Mouse (Mus musculus): ENCODE results near the gene Itih5. TPM values are rescaled to one million over a fixed set of nuclear protein-coding genes. Genes with fewer than 3 reads are reported as not detected.

Gene Itih5
- 1.7 to 2.8 TPM (median 2.3 TPM) in 4 replicates for total RNA-seq (2023; ENCODE audit: inconsistent age)

DNA sequence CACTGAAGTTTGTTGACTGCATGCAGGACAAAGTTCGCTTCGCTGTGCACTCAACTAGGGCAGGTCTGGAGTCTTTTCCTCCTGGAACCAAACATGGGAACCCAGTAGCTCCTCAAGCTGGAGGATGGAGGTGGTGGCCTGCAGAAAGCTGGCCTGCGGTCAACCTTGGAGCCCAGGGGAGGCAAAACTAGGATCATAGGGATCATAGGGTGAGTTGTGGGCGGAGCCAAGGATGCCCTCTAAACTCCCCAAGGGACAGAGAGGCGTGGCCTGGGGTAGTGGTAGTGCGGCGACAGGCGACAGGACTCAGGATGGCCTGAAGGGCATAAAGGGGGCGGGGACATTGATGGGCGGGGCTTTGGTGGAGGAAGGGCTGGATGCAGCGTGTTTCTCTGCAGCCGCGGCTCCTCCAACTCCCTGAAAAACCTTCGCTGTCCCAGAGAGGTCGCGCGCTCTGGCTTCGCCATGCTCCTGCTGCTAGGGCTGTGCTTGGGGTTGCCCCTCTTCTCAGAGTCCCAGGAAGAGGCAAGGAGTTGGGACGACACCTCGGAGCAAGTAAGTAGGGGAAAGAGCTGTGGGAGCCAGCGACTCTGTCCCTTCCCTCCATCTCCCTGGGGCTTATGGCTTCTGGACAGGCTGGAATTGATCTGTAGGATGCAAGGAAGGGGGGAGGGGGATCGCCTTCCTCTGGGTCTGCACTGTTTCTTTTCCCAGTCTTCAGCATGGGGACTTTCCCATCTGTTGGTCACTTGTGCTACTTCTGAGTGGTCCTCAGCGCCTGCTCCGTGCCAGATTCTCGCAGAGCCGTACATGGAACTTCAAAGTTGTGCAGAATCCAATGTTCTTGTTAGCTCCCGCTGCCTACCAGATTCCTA is at the start of gene Itih5:
Itih5 (plus strand) TSS at position 371 of the 875 bp plus-strand sequence.

DNA sequence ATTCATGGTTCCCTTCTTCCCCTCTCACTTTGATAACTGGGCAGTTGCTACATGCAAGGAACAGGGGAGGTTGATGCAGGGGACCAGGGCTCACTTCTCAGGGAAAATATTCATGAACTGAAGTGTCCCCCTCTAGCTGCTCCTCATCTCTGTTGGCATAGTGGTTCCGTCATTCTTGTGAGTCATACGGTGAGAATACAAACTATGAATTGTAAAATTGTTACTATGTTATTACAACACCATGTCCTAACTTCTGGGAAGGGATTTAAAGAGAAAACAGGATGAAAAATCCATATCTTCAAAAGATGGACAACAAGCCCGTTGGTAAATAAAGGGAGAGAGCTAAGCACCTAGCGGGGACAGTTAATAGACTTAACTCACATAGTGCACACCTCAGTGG is 22.1 kb upstream of the Itih5 start, which contains the start of gene Itih2:
Itih2 (minus strand) TSS at position 101 of the 400 bp plus-strand sequence.

Other genes with a start within 250 kb of the Itih5 start
- gene Taf3, start 105.0 kb upstream of the Itih5 start, total RNA-seq (2023; ENCODE audit: inconsistent age): 20.9 to 22.3 TPM (median 21.5 TPM) in 4 replicates
- 112 to 130 TPM (median 123 TPM) in 4 replicates for gene Atp5c1, start 73.1 kb upstream of the Itih5 start, total RNA-seq (2023; ENCODE audit: inconsistent age)
- 18.5 to 23.0 TPM (median 20.0 TPM) in 4 replicates for gene Kin, start 73.0 kb upstream of the Itih5 start, total RNA-seq (2023; ENCODE audit: inconsistent age)
- not detected in 4 replicates for gene Itih2, start 22.2 kb upstream of the Itih5 start, total RNA-seq (2023; ENCODE audit: inconsistent age)
- 0.18 to 1.3 TPM (median 0.48 TPM) in 4 replicates for gene Sfmbt2, start 216.9 kb downstream of the Itih5 start, total RNA-seq (2023; ENCODE audit: inconsistent age)

Data from B cell, adult (primary cell).